Mouse (Mus musculus) kidney, adult 2 months (tissue): ENCODE measurements around the gene Mesd. TPM values are rescaled to one million over a fixed set of nuclear protein-coding genes. Genes with fewer than 3 reads are reported as not detected.

Experiments used
- DNase-seq: peaks from one replicate; pipeline ENCODE4 v3.0.0; 2021
- H3K27ac ChIP-seq: fragments of 200-500 bp; 2 replicates; pipeline ENCODE4 v1.5.1; 2012; ENCODE audit warnings: low read depth, low read length, control low read depth, inconsistent platforms; ENCODE audit not compliant: insufficient read depth
- H3K27me3 ChIP-seq: fragments of 200-500 bp; replicated peaks from 2 replicates; pipeline ENCODE4 v1.6.1; 2012; ENCODE audit warnings: mild to moderate bottlenecking, moderate library complexity, low read length, inconsistent platforms; ENCODE audit not compliant: control insufficient read depth, insufficient read depth
- H3K36me3 ChIP-seq: fragments of 200-500 bp; 2 replicates; pipeline ENCODE4 v1.6.1; 2012; ENCODE audit warnings: mild to moderate bottlenecking, moderate library complexity, low read length, inconsistent platforms; ENCODE audit not compliant: control insufficient read depth, insufficient read depth
- H3K4me1 ChIP-seq: fragments of 200-500 bp; 2 replicates; pipeline ENCODE4 v1.6.1; 2011; ENCODE audit warnings: low read length; ENCODE audit not compliant: control insufficient read depth, insufficient read depth
- H3K4me3 ChIP-seq: fragments of 200-500 bp; 2 replicates; pipeline ENCODE4 v1.5.1; 2011; ENCODE audit warnings: mild to moderate bottlenecking, low read depth, low read length, control low read depth; ENCODE audit not compliant: insufficient read depth
- CTCF ChIP-seq: fragments of 200-500 bp; conservative IDR thresholded peaks from 2 replicates; pipeline ENCODE4 v1.5.1; 2011; ENCODE audit warnings: low read depth, mild to moderate bottlenecking, control low read depth, low read length, moderate library complexity, mixed read lengths; ENCODE audit not compliant: insufficient read depth, insufficient read length
- POLR2A ChIP-seq: fragments of 200-500 bp; IDR thresholded peaks from one replicate; pipeline ENCODE4 v1.6.1; 2011; ENCODE audit warnings: low read depth, low read length, control low read depth
- WGBS: fragments of 180-500 bp; shearing (Covaris S2); methylation state at CpG from one replicate; pipeline ENCODE4 v1.1.7; 2018; 5-methylcytosine and 5-hydroxymethylcytosine counted together
- polyA plus RNA-seq: library from polyadenylated mRNA; depleted of rRNA; stranded (reverse); fragments of >200 nt; gene quantifications from 2 replicates; pipeline ENCODE4 v1.2.3, GENCODE M21; 2012; rRNA removed

Mesd gene
- polyA plus RNA-seq, 1 experiment = 15.1 TPM

DNA sequence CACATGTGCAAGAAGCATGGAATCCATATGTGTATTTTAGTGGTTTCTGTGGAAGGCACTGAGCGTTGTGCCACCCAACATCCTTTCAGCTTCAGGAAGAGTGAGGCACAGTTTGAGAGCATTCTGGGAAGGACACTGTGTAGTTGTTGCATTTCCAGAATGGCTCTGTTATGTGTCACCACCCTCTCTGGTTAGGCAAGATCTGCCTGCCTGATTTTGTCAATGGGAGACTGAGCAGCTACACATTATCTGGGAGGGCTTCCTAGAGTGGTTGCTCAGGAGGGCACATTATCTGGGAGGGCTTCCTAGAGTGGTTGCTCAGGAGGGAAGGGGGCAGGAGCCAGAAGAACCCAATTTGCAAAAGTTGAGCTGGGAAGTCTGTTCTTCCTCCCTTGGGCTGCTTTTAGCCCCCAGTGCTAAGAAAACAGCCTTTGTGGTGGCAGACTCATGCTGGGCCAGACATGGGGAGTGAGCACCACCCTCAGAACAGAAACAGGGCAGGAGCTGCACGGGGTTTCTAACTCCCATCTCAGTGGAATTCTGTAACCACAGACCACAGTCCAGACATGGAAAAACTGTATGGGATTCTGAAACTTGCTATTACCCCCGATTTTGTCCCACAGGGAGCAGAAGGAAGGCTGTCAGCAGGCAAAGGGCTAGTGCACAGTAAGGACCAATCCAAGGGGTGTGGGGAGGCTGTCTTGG, 54.9 kb downstream of the Mesd start:
- WGBS = 75% methylated on average over 3 of the region's 3 CpGs
- TF ChIP-seq CTCF = no peak
- Histone ChIP-seq H3K4me1 (no peaks in the 10 kb centered on the region), H3K36me3 (no peaks in the 10 kb centered on the region), H3K27me3 (no peaks in the 10 kb centered on the region), H3K27ac (no peak overlapping the region), H3K4me3 (no peak overlapping the region)
- no peak for DNase-seq

DNA sequence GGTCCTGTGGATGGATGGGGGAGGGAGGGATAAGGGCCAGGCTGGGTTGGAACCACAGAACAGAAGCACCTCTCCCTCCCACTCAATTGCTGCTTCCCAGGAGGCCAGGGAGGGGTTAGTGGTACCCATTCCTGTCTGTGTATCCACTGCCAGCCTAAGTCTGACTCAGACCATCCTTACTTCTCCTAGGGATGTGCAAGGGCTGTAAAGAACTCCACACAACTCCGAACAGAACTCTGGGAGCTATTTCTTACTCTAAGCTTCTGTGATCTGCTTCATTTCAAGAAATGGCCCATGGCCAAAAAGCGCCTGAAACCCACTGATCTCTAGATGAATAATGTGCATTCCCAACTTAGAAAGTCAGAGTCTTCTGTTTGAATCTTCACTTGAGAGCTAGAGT, 55.9 kb downstream of the Mesd start:
- WGBS = 80% methylated on average over 2 of the region's 2 CpGs
- TF ChIP-seq POLR2A = no peak
- TF ChIP-seq CTCF = no peak

DNA sequence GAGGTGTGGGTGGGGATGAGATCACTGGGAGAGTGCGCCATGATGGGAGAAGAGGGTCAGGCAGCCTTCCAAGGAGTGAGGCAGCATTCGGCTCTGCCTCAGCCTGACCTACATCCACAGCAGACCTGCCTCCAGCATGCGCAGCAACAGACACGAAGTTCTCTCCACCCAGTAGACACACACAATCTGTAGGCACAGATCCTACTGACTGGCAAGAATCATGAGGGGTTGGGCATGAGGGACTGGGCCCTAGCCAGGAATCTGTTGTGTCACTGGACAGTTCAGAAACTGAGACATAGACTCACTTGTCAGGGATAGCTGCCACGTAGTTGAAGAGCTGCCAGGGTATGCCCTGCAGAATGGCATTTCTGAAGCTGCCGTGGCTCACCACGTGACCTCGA, 57.4 kb downstream of the Mesd start:
- H3K36me3 ChIP-seq = no peaks in the 10 kb centered on the region
- TF ChIP-seq CTCF (no peak), POLR2A (no peak)
- 91% methylated on average over 8 of the region's 8 CpGs for WGBS

More for the DNA sequence above, 55.9 kb downstream of the Mesd start:
- H3K4me1 ChIP-seq = no peaks in the 10 kb centered on the region
- no peak overlapping the region for H3K4me3 ChIP-seq
- H3K36me3 ChIP-seq = no peaks in the 10 kb centered on the region
- H3K27me3 ChIP-seq = no peaks in the 10 kb centered on the region
- DNase-seq = no peak
- H3K27ac ChIP-seq = no peak overlapping the region

GRCm38 (mm10) chr7:83948743-83949142, 64.5 kb downstream of the Mesd start:
- WGBS = 71% methylated on average over 7 of the region's 7 CpGs
- no peaks in the 10 kb centered on the region for H3K27me3 ChIP-seq
- H3K36me3 ChIP-seq = no peaks in the 10 kb centered on the region
- H3K4me3 ChIP-seq = no peak overlapping the region
- no peak overlapping the region for H3K27ac ChIP-seq
- no peaks in the 10 kb centered on the region for H3K4me1 ChIP-seq
- no peak for TF ChIP-seq CTCF
- no peak for TF ChIP-seq POLR2A
- DNase-seq = no peak

More for the DNA sequence above, 57.4 kb downstream of the Mesd start:
- DNase-seq = no peak
- Histone ChIP-seq H3K4me1 (no peaks in the 10 kb centered on the region), H3K27ac (no peak overlapping the region), H3K27me3 (no peaks in the 10 kb centered on the region), H3K4me3 (no peak overlapping the region)

- TF ChIP-seq CTCF (no peak), POLR2A (no peak)
- H3K4me3 ChIP-seq = no peak overlapping the region
- DNase-seq = no peak
- no peaks in the 10 kb centered on the region for H3K36me3 ChIP-seq
- H3K4me1 ChIP-seq = no peaks in the 10 kb centered on the region
- 89% methylated on average over 6 of the region's 6 CpGs for WGBS
- no peaks in the 10 kb centered on the region for H3K27me3 ChIP-seq
- no peak overlapping the region for H3K27ac ChIP-seq
These were observed 65.4 kb downstream of the Mesd start for GRCm38 (mm10) chr7:83949662-83950061.

Other genes with a start within 250 kb of the Mesd start
- 3.1 and 6.9 TPM in 2 replicates for gene Il16, start 138.7 kb upstream of the Mesd start, polyA plus RNA-seq
- gene Cfap161, start 89.6 kb upstream of the Mesd start, polyA plus RNA-seq = not detected in 2 replicates
- 9.2 and 11.1 TPM in 2 replicates for gene Tlnrd1, start 161 bp upstream of the Mesd start, polyA plus RNA-seq
- 0.08 and 0.10 TPM in 2 replicates for gene Cemip, start 202.0 kb downstream of the Mesd start, polyA plus RNA-seq